Mouse (Mus musculus) monocyte, adult 2 months (primary cell): ENCODE data around the gene Olfr107.

Source experiments
- DNase-seq, 2 experiments: peaks; one replicate each; pipeline ENCODE4 v3.0.0; 2022; ENCODE audit warnings: low spot score in 2 of 2, low read depth in 1 of 2

The Olfr107 gene

GRCm38 (mm10) chr17:37398926-37399325, at the start of gene Olfr107:
Olfr107 (plus strand) TSS chr17:37399226.
- DNase-seq = no peak

- no peak for DNase-seq
These were observed 39.7 kb upstream of the Olfr107 start, which contains the start of gene Olfr104-ps for GRCm38 (mm10) chr17:37359282-37359681. Olfr104-ps (plus strand) TSS chr17:37359582.

- DNase-seq = no peak
These were observed 20.3 kb upstream of the Olfr107 start, which contains the start of gene Olfr105-ps for GRCm38 (mm10) chr17:37378733-37379132. Olfr105-ps (plus strand) TSS chr17:37379033.

- DNase-seq = no peak
These were observed 8.9 kb upstream of the Olfr107 start, which contains the start of gene Olfr106-ps for GRCm38 (mm10) chr17:37390093-37390492. Olfr106-ps (plus strand) TSS chr17:37390393.

GRCm38 (mm10) chr17:37413380-37413779, 14.4 kb downstream of the Olfr107 start:
- no peak for DNase-seq

- no peak for DNase-seq
These were observed 46.2 kb downstream of the Olfr107 start, which contains the start of gene Olfr108 for GRCm38 (mm10) chr17:37445180-37445579. Olfr108 (plus strand) TSS chr17:37445480.
